Mouse (Mus musculus) right cerebral cortex, postnatal 25 days (tissue): ENCODE results near the gene Ncapg2.

Experiments
- DNase-seq: peaks from one replicate; pipeline ENCODE4 v3.0.0; 2022

Gene Ncapg2

GRCm38 (mm10) chr12:116405045-116405835 lies at the start of gene Ncapg2:
Gene Ncapg2 (plus strand): TSS chr12:116405402.
- DNase-seq: peak; percentile 98

- DNase-seq: no peak
These were observed 43.1 kb upstream of the Ncapg2 start for GRCm38 (mm10) chr12:116362091-116362490.

GRCm38 (mm10) chr12:116366900-116367299 lies 38.3 kb upstream of the Ncapg2 start:
- no peak for DNase-seq

GRCm38 (mm10) chr12:116367346-116367745 lies 37.9 kb upstream of the Ncapg2 start:
- no peak for DNase-seq

- DNase-seq: no peak
These were observed 36.3 kb upstream of the Ncapg2 start for GRCm38 (mm10) chr12:116368857-116369256.

- DNase-seq: no peak
These were observed 22.1 kb upstream of the Ncapg2 start for GRCm38 (mm10) chr12:116383101-116383500.

- no peak for DNase-seq
These were observed 21.2 kb upstream of the Ncapg2 start for GRCm38 (mm10) chr12:116383995-116384394.

GRCm38 (mm10) chr12:116386802-116387201 lies 18.4 kb upstream of the Ncapg2 start:
- DNase-seq: no peak

- no peak for DNase-seq
These were observed 15.3 kb upstream of the Ncapg2 start for GRCm38 (mm10) chr12:116389868-116390267.

GRCm38 (mm10) chr12:116394327-116394726 lies 10.9 kb upstream of the Ncapg2 start:
- DNase-seq: no peak

- DNase-seq: no peak
These were observed 9.9 kb upstream of the Ncapg2 start for GRCm38 (mm10) chr12:116395312-116395711.

- no peak for DNase-seq
These were observed 9.0 kb upstream of the Ncapg2 start for GRCm38 (mm10) chr12:116396072-116396695.

GRCm38 (mm10) chr12:116404012-116404679 lies 1.1 kb upstream of the Ncapg2 start:
- DNase-seq: no peak

GRCm38 (mm10) chr12:116405836-116406155 lies 594 bp downstream of the Ncapg2 start:
- no peak for DNase-seq

- no peak for DNase-seq
These were observed 2.7 kb downstream of the Ncapg2 start for GRCm38 (mm10) chr12:116407883-116408282.

GRCm38 (mm10) chr12:116414941-116415340 lies 9.7 kb downstream of the Ncapg2 start:
- no peak for DNase-seq

GRCm38 (mm10) chr12:116416514-116416913 lies 11.3 kb downstream of the Ncapg2 start:
- DNase-seq: no peak

GRCm38 (mm10) chr12:116421656-116422055 lies 16.5 kb downstream of the Ncapg2 start:
- no peak for DNase-seq

GRCm38 (mm10) chr12:116425392-116425791 lies 20.2 kb downstream of the Ncapg2 start:
- no peak for DNase-seq

GRCm38 (mm10) chr12:116433742-116434141 lies 28.5 kb downstream of the Ncapg2 start:
- DNase-seq: no peak

GRCm38 (mm10) chr12:116435232-116435631 lies 30.0 kb downstream of the Ncapg2 start:
- no peak for DNase-seq

GRCm38 (mm10) chr12:116436125-116436524 lies 30.9 kb downstream of the Ncapg2 start:
- no peak for DNase-seq

- no peak for DNase-seq
These were observed 33.4 kb downstream of the Ncapg2 start for GRCm38 (mm10) chr12:116438591-116438990.

- DNase-seq: no peak
These were observed 37.0 kb downstream of the Ncapg2 start for GRCm38 (mm10) chr12:116442184-116442583.
